Mouse (Mus musculus) liver, adult 2 months (tissue): ENCODE measurements around the gene Nup210. TPM values are rescaled to one million over a fixed set of nuclear protein-coding genes. Genes with fewer than 3 reads are reported as not detected.

Experiments
- DNase-seq: peaks from one replicate; pipeline ENCODE4 v3.0.0-alpha.2; 2011; ENCODE audit warnings: low read depth, low spot score; ENCODE audit errors: extremely low read depth
- H3K27ac ChIP-seq: fragments of 200-500 bp; replicated peaks from 2 replicates; pipeline ENCODE4 v1.5.1; 2012; ENCODE audit warnings: low read depth, mild to moderate bottlenecking, control low read depth, inconsistent platforms, low read length; ENCODE audit not compliant: insufficient read depth
- H3K27me3 ChIP-seq: fragments of 200-500 bp; 2 replicates; pipeline ENCODE4 v1.6.1; 2012; ENCODE audit warnings: mild to moderate bottlenecking, moderate library complexity, low read length, inconsistent platforms; ENCODE audit not compliant: control insufficient read depth, insufficient read depth
- H3K36me3 ChIP-seq: fragments of 200-500 bp; 2 replicates; pipeline ENCODE4 v1.6.1; 2012; ENCODE audit warnings: low read length, inconsistent platforms; ENCODE audit not compliant: control insufficient read depth, insufficient read depth
- H3K4me1 ChIP-seq: fragments of 200-500 bp; 2 replicates; pipeline ENCODE4 v1.6.1; 2011; ENCODE audit warnings: low read length; ENCODE audit not compliant: control insufficient read depth, insufficient read depth
- H3K4me3 ChIP-seq: fragments of 200-500 bp; 2 replicates; pipeline ENCODE4 v1.5.1; 2011; ENCODE audit warnings: low read depth, mild to moderate bottlenecking, control low read depth, low read length, moderate library complexity; ENCODE audit not compliant: insufficient read depth
- H3K79me2 ChIP-seq: fragments of 200-500 bp; 2 replicates; pipeline ENCODE4 v1.6.1; 2012; ENCODE audit warnings: inconsistent platforms, mild to moderate bottlenecking, low read length, moderate library complexity; ENCODE audit not compliant: control insufficient read depth, insufficient read depth
- H3K9ac ChIP-seq: fragments of 200-500 bp; 2 replicates; pipeline ENCODE4 v1.6.1; 2012; ENCODE audit warnings: low read depth, mild to moderate bottlenecking, control low read depth, inconsistent platforms, low read length
- CTCF ChIP-seq: fragments of 200-500 bp; IDR thresholded peaks from 2 replicates; pipeline ENCODE4 v1.5.1; 2011; ENCODE audit warnings: low read depth, low read length, control low read depth
- POLR2A ChIP-seq: fragments of 200-500 bp; IDR thresholded peaks from 2 replicates; pipeline ENCODE4 v1.6.1; 2011; ENCODE audit warnings: low read length, control low read depth; ENCODE audit not compliant: insufficient read depth; ENCODE audit errors: extremely low read depth
- WGBS: fragments of 180-500 bp; shearing (Covaris S2); methylation state at CpG from one replicate; pipeline ENCODE4 v1.1.7; 2018; 5-methylcytosine and 5-hydroxymethylcytosine counted together
- polyA plus RNA-seq: library from polyadenylated mRNA; depleted of rRNA; stranded (reverse); fragments of >200 nt; gene quantifications from 2 replicates; pipeline ENCODE4 v1.2.3, GENCODE M21; 2012
- total RNA-seq: library from RNA; depleted of rRNA; stranded (reverse); fragments of >200 nt; gene quantifications from 2 replicates; pipeline ENCODE4 v1.2.3, GENCODE M21; 2014

The Nup210 gene
- total and polyA plus RNA-seq, 2 experiments = 13.8 to 14.9 TPM

DNA sequence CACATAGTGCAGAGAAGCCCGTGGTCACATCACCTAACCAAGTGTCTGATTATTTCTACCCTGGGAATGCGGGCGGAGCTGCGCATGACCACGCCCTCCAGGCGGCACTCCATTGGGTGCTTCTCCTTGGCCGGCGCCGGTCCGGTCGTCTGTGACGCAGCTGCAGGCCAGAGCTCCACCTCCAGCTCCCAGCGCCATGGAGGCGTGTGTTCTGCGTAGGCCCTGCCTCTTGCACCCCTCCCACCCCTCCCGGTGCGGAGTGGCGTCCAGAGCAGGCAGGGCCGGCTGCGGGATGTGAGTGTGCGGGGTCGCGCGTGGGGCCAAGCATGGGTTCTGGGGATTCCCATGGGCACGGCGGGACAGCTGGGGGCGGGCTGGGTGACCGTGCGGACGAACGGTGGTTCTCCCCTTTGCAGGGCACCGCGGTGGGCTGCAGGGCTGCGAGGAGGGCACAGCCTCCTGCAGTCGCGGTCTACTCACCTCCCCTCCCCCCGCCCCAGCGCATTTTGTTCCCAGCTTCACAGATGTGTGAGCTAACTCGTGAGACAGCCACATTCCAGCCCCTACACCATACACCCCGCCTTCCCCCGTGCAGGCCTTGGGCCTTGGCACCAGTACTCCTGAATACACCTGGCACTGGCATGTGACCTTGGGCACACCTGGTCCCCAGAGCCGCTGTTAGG is 40.1 kb upstream of the Nup210 start, which contains the start of gene Hdac11:
TSS of gene Hdac11 (plus strand) at position 112 of the 683 bp plus-strand sequence.
- peaks cover 29% of the 10 kb centered on the region for H3K4me1 ChIP-seq
- TF ChIP-seq CTCF (no peak), POLR2A (peak; percentile 77; the same call in 1 of the 2 replicates)
- H3K27ac ChIP-seq = peak within 1 kb of the TSS; percentile 90
- no peaks in the 10 kb centered on the region for H3K36me3 ChIP-seq
- 0 out of 2 replicates have a peak, but pooled peaks cover 3% of the 10 kb centered on the region for H3K79me2 ChIP-seq
- under 1% methylated on average over 41 of the region's 42 CpGs for WGBS
- no peaks in the 10 kb centered on the region for H3K27me3 ChIP-seq
- H3K4me3 ChIP-seq = peak within 1 kb of the TSS; percentile 82
- peak within 1 kb of the TSS; percentile 91 for H3K9ac ChIP-seq
- peak; percentile 90 for DNase-seq

DNA sequence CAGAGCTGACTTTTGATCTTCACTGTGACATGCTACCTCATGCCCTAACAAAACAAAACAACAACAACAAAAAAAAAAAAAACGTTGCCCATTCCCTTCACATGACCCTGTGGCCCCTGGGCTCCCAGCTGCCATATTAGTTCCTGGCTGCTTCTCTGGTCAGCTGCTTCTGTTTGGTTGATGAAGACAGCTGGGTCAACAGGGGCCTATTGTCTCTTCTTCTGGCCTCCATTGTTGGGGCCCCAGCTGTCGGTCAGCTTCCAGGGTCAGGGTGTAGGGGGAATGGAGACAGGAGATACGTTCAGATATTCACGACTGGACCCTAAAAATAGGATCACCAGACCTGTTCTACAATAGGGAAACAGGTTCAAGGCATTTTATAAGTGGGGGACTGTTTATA is 39.4 kb upstream of the Nup210 start:
- Histone ChIP-seq H3K27ac (peak overlapping the region; percentile 25; the same call in 1 of the 2 replicates), H3K9ac (no peak overlapping the region), H3K79me2 (0 out of 2 replicates have a peak, but pooled peaks cover 3% of the 10 kb centered on the region), H3K4me3 (no peak overlapping the region), H3K36me3 (no peaks in the 10 kb centered on the region), H3K27me3 (no peaks in the 10 kb centered on the region), H3K4me1 (peaks cover 23% of the 10 kb centered on the region)
- no peak for TF ChIP-seq CTCF
- TF ChIP-seq POLR2A = no peak
- DNase-seq = no peak
- 26% methylated on average over 4 of the region's 4 CpGs for WGBS

DNA sequence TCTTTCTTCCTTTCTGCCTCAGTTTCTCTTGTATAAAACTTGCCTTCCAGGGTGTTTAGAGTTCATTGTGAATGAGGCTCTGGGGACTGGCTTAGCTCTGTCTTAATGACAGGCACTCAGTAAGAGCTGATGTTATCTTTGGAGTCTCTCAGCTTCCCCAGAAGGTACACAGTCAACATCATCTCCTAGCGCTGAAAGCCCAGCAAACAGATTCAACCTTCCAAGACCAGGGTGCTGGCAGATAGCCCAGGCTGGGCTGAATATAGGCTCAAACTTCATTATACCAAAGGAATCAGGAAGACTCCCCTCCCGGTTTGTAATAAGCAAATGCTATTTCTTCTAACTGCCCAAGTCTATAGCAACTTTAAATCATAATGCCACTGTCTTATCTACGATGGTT is 38.7 kb upstream of the Nup210 start:
- TF ChIP-seq CTCF = no peak
- no peak for TF ChIP-seq POLR2A
- no peak overlapping the region for H3K27ac ChIP-seq

DNA sequence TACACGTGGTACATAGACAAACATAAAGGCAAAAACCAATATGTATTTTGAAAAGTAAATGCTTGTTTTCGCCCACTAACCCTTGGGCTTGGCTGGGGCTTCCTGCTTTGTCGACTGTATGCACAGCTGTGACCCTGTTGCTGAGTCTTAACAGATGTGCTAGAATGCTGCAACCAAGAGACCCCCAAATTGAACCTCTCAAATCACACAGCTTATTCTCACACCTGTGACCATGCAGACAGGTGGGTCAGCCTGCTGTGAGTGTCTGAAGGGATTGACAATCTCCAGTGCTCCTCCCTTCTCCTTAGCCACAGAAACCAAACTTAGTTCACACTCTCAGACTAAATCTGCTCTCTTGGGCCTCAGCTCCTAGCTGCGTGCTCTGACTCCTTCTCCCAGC is 38.1 kb upstream of the Nup210 start:
- no peak for DNase-seq
- Histone ChIP-seq H3K4me3 (no peak overlapping the region), H3K9ac (no peak overlapping the region), H3K36me3 (no peaks in the 10 kb centered on the region), H3K4me1 (peaks cover 16% of the 10 kb centered on the region), H3K27ac (no peak overlapping the region), H3K79me2 (0 out of 2 replicates have a peak, but pooled peaks cover 3% of the 10 kb centered on the region), H3K27me3 (no peaks in the 10 kb centered on the region)
- TF ChIP-seq POLR2A (no peak), CTCF (no peak)
- 48% methylated on average over 4 of the region's 4 CpGs for WGBS

More for the DNA sequence above, 38.7 kb upstream of the Nup210 start:
- no peak overlapping the region for H3K9ac ChIP-seq
- H3K4me1 ChIP-seq = peaks cover 21% of the 10 kb centered on the region
- H3K4me3 ChIP-seq = no peak overlapping the region
- H3K79me2 ChIP-seq = 0 out of 2 replicates have a peak, but pooled peaks cover 3% of the 10 kb centered on the region
- no peaks in the 10 kb centered on the region for H3K27me3 ChIP-seq
- no peak for DNase-seq
- no peaks in the 10 kb centered on the region for H3K36me3 ChIP-seq
- 58% methylated on average over 3 of the region's 3 CpGs for WGBS

DNA sequence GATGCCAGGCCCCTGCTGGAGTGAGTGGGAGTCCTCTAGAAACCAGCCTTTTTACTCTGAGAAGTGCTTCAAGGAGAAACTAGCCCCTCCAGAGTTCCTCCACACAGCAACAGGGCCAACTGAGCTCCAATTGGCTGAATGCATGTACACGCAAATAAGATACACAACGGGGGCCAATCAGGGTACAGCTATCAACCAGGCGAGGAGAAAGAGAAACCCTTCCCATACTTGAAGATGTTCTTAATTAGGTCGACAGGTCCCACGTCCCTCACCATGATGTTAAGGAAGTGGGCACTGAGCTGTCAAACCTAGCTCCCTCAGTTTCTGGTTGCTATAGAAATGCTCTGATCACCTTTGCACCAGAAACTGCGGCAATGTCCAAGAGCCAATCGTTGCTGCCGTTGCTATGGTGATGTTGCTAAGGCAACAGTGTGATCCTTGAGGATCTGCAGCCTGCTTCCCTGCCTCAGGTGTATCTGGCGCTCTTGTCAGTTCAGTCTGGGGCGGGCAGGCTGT is 37.0 kb upstream of the Nup210 start:
- Histone ChIP-seq H3K36me3 (no peaks in the 10 kb centered on the region), H3K27me3 (no peaks in the 10 kb centered on the region), H3K9ac (no peak overlapping the region), H3K4me3 (no peak overlapping the region), H3K79me2 (0 out of 2 replicates have a peak, but pooled peaks cover 3% of the 10 kb centered on the region), H3K27ac (no peak overlapping the region), H3K4me1 (peaks cover 10% of the 10 kb centered on the region)
- no peak for TF ChIP-seq CTCF
- no peak for TF ChIP-seq POLR2A
- no peak for DNase-seq
- WGBS = 29% methylated on average over 10 of the region's 10 CpGs
